Mouse (Mus musculus): ENCODE measurements around the gene Mtnr1b. TPM values are rescaled to one million over a fixed set of nuclear protein-coding genes. Genes with fewer than 3 reads are reported as not detected.

Mtnr1b gene
- not detected in 2 replicates for polyA plus RNA-seq (2015; fragmentation: Nextera tagmentation; extraction: Ambion mirVana)

GRCm38 (mm10) chr9:15874506-15875160, at the start of gene Mtnr1b:
Gene Mtnr1b, minus strand, starts transcription at chr9:15874556.
- ATAC-seq (ENCODE audit: insufficient number of reproducible peaks, low FRiP score, low TSS enrichment, low read depth): no peak
- no peaks in the 10 kb centered on the region for H3K4me1 ChIP-seq
- no peak within 1 kb of the TSS for H3K27ac ChIP-seq
- 57% methylated on average over 19 of the region's 19 CpGs for WGBS
- no peak within 1 kb of the TSS for H3K4me2 ChIP-seq
- no peaks in the 10 kb centered on the region for H3K9me3 ChIP-seq
- no peak within 1 kb of the TSS for H3K4me3 ChIP-seq
- H3K27me3 ChIP-seq: peaks cover 12% of the 10 kb centered on the region
- H3K9ac ChIP-seq: no peak within 1 kb of the TSS
- H3K36me3 ChIP-seq: no peaks in the 10 kb centered on the region

- H3K4me2 ChIP-seq: no peak overlapping the region
- H3K27me3 ChIP-seq: no peaks in the 10 kb centered on the region
- no peaks in the 10 kb centered on the region for H3K9me3 ChIP-seq
- no peaks in the 10 kb centered on the region for H3K4me1 ChIP-seq
- no peak overlapping the region for H3K27ac ChIP-seq
- ATAC-seq (ENCODE audit: insufficient number of reproducible peaks, low FRiP score, low TSS enrichment, low read depth): no peak
- H3K4me3 ChIP-seq: no peak overlapping the region
- 79% methylated on average over 4 of the region's 4 CpGs for WGBS
- no peaks in the 10 kb centered on the region for H3K36me3 ChIP-seq
- H3K9ac ChIP-seq: no peak overlapping the region
Observed at GRCm38 (mm10) chr9:15920271-15920670, 45.9 kb upstream of the Mtnr1b start.

DNA sequence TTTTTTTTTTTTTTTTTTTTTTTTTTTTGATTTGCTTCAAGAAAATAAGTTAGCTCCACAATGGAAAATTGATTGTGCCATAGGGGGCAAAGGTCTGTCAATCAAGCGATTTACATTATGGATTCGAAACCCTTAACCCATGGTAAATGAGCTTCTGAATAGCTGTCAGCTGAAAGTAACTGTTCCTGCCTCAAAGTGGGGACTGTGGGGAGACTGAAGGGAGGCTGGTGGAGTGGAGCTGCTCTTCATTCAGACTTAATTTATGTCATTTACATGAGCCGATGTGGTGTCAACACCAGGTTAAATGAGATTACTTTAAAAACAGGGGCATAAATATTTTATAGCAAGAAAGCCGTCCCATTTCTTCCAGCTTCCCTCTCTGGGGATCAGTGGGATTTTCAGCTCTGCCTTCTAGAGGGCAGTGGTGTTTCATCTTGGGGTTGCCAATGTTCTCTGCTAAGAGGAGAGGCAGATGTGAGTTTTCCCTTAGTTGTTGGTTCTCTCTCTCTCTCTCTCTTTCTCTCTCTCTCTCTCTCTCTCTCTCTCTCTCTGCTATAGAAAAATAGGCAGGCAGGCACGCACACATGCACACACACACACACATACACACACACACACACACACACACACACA, 45.1 kb upstream of the Mtnr1b start:
- Histone ChIP-seq H3K27ac (no peak overlapping the region), H3K27me3 (no peaks in the 10 kb centered on the region), H3K9ac (no peak overlapping the region), H3K4me1 (no peaks in the 10 kb centered on the region), H3K4me2 (no peak overlapping the region), H3K36me3 (no peaks in the 10 kb centered on the region), H3K4me3 (no peak overlapping the region), H3K9me3 (no peaks in the 10 kb centered on the region)
- no peak for ATAC-seq (ENCODE audit: insufficient number of reproducible peaks, low FRiP score, low TSS enrichment, low read depth)
- WGBS: 44% methylated on average over 5 of the region's 5 CpGs

GRCm38 (mm10) chr9:15916600-15916999, 42.2 kb upstream of the Mtnr1b start:
- Histone ChIP-seq H3K36me3 (no peaks in the 10 kb centered on the region), H3K27ac (no peak overlapping the region), H3K4me3 (no peak overlapping the region), H3K9me3 (no peaks in the 10 kb centered on the region), H3K4me1 (no peaks in the 10 kb centered on the region), H3K9ac (no peak overlapping the region), H3K4me2 (no peak overlapping the region), H3K27me3 (no peaks in the 10 kb centered on the region)
- ATAC-seq (ENCODE audit: insufficient number of reproducible peaks, low FRiP score, low TSS enrichment, low read depth): no peak

GRCm38 (mm10) chr9:15912735-15913134, 38.4 kb upstream of the Mtnr1b start:
- Histone ChIP-seq H3K9me3 (no peaks in the 10 kb centered on the region), H3K27ac (no peak overlapping the region), H3K27me3 (no peaks in the 10 kb centered on the region), H3K9ac (no peak overlapping the region), H3K4me1 (no peaks in the 10 kb centered on the region), H3K36me3 (no peaks in the 10 kb centered on the region), H3K4me2 (no peak overlapping the region), H3K4me3 (no peak overlapping the region)
- ATAC-seq (ENCODE audit: insufficient number of reproducible peaks, low FRiP score, low TSS enrichment, low read depth): no peak
- 33% methylated on average over 1 of the region's 1 CpGs for WGBS

GRCm38 (mm10) chr9:15909397-15910113, 35.2 kb upstream of the Mtnr1b start:
- H3K4me2 ChIP-seq: no peak overlapping the region
- H3K36me3 ChIP-seq: no peaks in the 10 kb centered on the region
- H3K4me3 ChIP-seq: no peak overlapping the region
- no peak for ATAC-seq (ENCODE audit: insufficient number of reproducible peaks, low FRiP score, low TSS enrichment, low read depth)
- H3K9me3 ChIP-seq: no peaks in the 10 kb centered on the region
- 64% methylated on average over 2 of the region's 2 CpGs for WGBS
- no peak overlapping the region for H3K27ac ChIP-seq
- H3K9ac ChIP-seq: no peak overlapping the region
- H3K4me1 ChIP-seq: no peaks in the 10 kb centered on the region
- H3K27me3 ChIP-seq: no peaks in the 10 kb centered on the region

- no peak for ATAC-seq (ENCODE audit: insufficient number of reproducible peaks, low FRiP score, low TSS enrichment, low read depth)
- H3K4me3 ChIP-seq: no peak overlapping the region
- H3K4me2 ChIP-seq: no peak overlapping the region
- no peaks in the 10 kb centered on the region for H3K9me3 ChIP-seq
- H3K27me3 ChIP-seq: no peaks in the 10 kb centered on the region
- WGBS: 63% methylated on average over 9 of the region's 9 CpGs
- no peak overlapping the region for H3K27ac ChIP-seq
- H3K4me1 ChIP-seq: no peaks in the 10 kb centered on the region
- H3K9ac ChIP-seq: no peak overlapping the region
- no peaks in the 10 kb centered on the region for H3K36me3 ChIP-seq
Observed at GRCm38 (mm10) chr9:15903948-15904750, 29.8 kb upstream of the Mtnr1b start.

DNA sequence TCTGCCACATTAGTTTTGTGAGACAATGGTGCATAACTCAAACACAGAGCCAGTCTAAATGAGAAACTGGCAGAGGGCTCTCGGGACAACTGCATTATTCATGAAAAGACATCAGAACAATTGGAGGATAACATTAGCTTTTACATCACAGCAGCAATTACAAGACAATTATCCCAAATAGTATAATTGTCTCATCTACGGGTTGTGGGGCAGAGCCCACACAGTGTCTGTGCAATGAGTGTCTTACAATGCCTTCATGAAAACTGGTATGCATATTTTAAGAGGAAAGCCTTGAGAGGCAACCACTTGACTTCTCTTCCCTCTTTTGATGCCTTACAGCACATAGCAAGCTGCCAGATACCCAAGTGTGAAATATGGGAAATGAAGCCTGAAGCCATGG, 23.8 kb upstream of the Mtnr1b start:
- Histone ChIP-seq H3K9ac (no peak overlapping the region), H3K27ac (no peak overlapping the region), H3K27me3 (no peaks in the 10 kb centered on the region), H3K36me3 (no peaks in the 10 kb centered on the region), H3K4me3 (no peak overlapping the region), H3K9me3 (no peaks in the 10 kb centered on the region), H3K4me1 (no peaks in the 10 kb centered on the region), H3K4me2 (no peak overlapping the region)
- ATAC-seq (ENCODE audit: insufficient number of reproducible peaks, low FRiP score, low TSS enrichment, low read depth): no peak
- 75% methylated on average over 2 of the region's 2 CpGs for WGBS

DNA sequence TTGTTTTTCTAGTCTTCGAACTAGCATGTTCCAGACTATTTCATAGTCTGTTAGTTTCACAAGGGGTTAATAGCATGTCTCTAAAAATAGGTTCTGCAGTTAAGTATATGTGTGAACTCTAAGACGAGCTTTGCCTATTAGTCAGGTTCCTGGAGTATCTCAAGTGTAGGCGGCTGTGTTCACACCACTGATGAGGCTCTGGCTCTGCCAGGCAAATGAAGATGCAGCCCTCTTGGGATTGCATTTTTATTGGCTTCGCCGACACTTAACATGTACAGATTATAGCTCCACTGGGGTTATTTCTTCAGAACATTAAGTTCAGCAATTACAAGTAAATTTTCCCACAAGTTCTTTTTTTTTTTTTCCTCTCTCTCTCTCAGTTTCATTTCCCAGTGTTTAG, 12.4 kb upstream of the Mtnr1b start:
- Histone ChIP-seq H3K4me1 (no peaks in the 10 kb centered on the region), H3K27ac (no peak overlapping the region), H3K4me3 (no peak overlapping the region), H3K9me3 (no peaks in the 10 kb centered on the region), H3K4me2 (no peak overlapping the region), H3K27me3 (no peaks in the 10 kb centered on the region), H3K9ac (no peak overlapping the region), H3K36me3 (no peaks in the 10 kb centered on the region)
- 50% methylated on average over 5 of the region's 5 CpGs for WGBS
- ATAC-seq (ENCODE audit: insufficient number of reproducible peaks, low FRiP score, low TSS enrichment, low read depth): no peak

DNA sequence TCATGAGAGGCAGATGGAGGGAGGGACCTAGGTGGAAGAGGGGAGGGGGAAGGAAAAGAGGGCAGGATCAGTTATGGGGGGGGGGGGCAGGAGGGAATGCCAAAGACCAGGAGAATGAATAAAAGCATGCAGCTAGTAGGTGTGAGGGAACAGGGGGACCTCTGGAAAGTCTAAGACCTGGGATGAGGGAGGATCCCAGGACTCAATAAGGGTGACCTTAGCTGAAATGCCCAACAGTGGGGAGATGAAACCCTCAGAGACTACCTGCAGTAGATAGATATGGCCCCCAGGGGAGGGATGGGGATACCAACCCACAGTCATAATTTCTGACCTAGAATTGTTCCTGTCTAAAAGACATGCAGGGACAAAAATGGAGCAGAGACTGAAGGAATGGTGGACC, 6.4 kb upstream of the Mtnr1b start:
- H3K27ac ChIP-seq: no peak overlapping the region
- ATAC-seq (ENCODE audit: insufficient number of reproducible peaks, low FRiP score, low TSS enrichment, low read depth): no peak

GRCm38 (mm10) chr9:15880160-15880603, 5.8 kb upstream of the Mtnr1b start:
- 0 out of 2 replicates have a peak, but pooled peaks cover 2% of the 10 kb centered on the region for H3K4me1 ChIP-seq
- H3K9me3 ChIP-seq: no peaks in the 10 kb centered on the region
- H3K27me3 ChIP-seq: no peaks in the 10 kb centered on the region
- H3K4me2 ChIP-seq: no peak overlapping the region
- H3K27ac ChIP-seq: no peak overlapping the region
- H3K4me3 ChIP-seq: no peak overlapping the region
- no peaks in the 10 kb centered on the region for H3K36me3 ChIP-seq
- no peak overlapping the region for H3K9ac ChIP-seq
- no peak for ATAC-seq (ENCODE audit: insufficient number of reproducible peaks, low FRiP score, low TSS enrichment, low read depth)
- 16% methylated on average over 3 of the region's 3 CpGs for WGBS

More for the DNA sequence above, 6.4 kb upstream of the Mtnr1b start:
- Histone ChIP-seq H3K9me3 (no peaks in the 10 kb centered on the region), H3K4me2 (no peak overlapping the region), H3K9ac (no peak overlapping the region), H3K27me3 (no peaks in the 10 kb centered on the region), H3K4me1 (0 out of 2 replicates have a peak, but pooled peaks cover 2% of the 10 kb centered on the region), H3K36me3 (no peaks in the 10 kb centered on the region), H3K4me3 (no peak overlapping the region)

Data from limb, embryonic 15.5 days (tissue).